Mouse (Mus musculus): ENCODE measurements around the gene Jakmip3. TPM values are rescaled to one million over a fixed set of nuclear protein-coding genes. Genes with fewer than 3 reads are reported as not detected.
A peak's percentile ranks its signal among the peaks of the same experiment; 100 is the strongest.

Gene Jakmip3
- polyA plus RNA-seq, 1 experiment from 2014 or later: 0.13 TPM

- Histone ChIP-seq H3K27ac (replicated peaks) (no peak overlapping the region), H3K9me3 (ENCODE audit: control insufficient read depth, low read length) (no peaks in the 10 kb centered on the region), H3K4me1 (replicated peaks; ENCODE audit: control insufficient read depth, insufficient read depth) (no peaks in the 10 kb centered on the region), H3K9ac (ENCODE audit: low read length) (no peak overlapping the region), H3K36me3 (ENCODE audit: control insufficient read depth, insufficient read depth, low read length) (no peaks in the 10 kb centered on the region), H3K27me3 (ENCODE audit: control insufficient read depth, insufficient read depth, low read length) (no peaks in the 10 kb centered on the region), H3K4me2 (replicated peaks; ENCODE audit: low read depth) (no peak overlapping the region), H3K4me3 (ENCODE audit: low read depth, low read length) (no peak overlapping the region)
- TF ChIP-seq EP300 (optimal IDR thresholded peaks at IDR 0.05): no peak
- no peak for TF ChIP-seq CTCF (IDR thresholded peaks at IDR 0.05; ENCODE audit: low read depth)
- WGBS: 84% methylated on average over 5 of the region's 5 CpGs
- DNase-seq (ENCODE audit: low spot score): no peak
- ATAC-seq (ENCODE audit: low FRiP score, low TSS enrichment): no peak
These were observed 164.5 kb downstream of the Jakmip3 start for GRCm38 (mm10) chr7:139105076-139105475.

GRCm38 (mm10) chr7:139105705-139106104, 165.2 kb downstream of the Jakmip3 start:
- Histone ChIP-seq H3K9ac (ENCODE audit: low read length) (no peak overlapping the region), H3K9me3 (ENCODE audit: control insufficient read depth, low read length) (no peaks in the 10 kb centered on the region), H3K4me1 (replicated peaks; ENCODE audit: control insufficient read depth, insufficient read depth) (no peaks in the 10 kb centered on the region), H3K27ac (replicated peaks) (no peak overlapping the region), H3K4me3 (ENCODE audit: low read depth, low read length) (no peak overlapping the region), H3K36me3 (ENCODE audit: control insufficient read depth, insufficient read depth, low read length) (no peaks in the 10 kb centered on the region), H3K27me3 (ENCODE audit: control insufficient read depth, insufficient read depth, low read length) (no peaks in the 10 kb centered on the region), H3K4me2 (replicated peaks; ENCODE audit: low read depth) (no peak overlapping the region)
- TF ChIP-seq CTCF (IDR thresholded peaks at IDR 0.05; ENCODE audit: low read depth) (no peak), EP300 (optimal IDR thresholded peaks at IDR 0.05) (no peak)
- ATAC-seq (ENCODE audit: low FRiP score, low TSS enrichment): no peak
- 82% methylated on average over 7 of the region's 7 CpGs for WGBS
- no peak for DNase-seq (ENCODE audit: low spot score)

GRCm38 (mm10) chr7:139107908-139108650, 167.5 kb downstream of the Jakmip3 start:
- Histone ChIP-seq H3K27me3 (ENCODE audit: control insufficient read depth, insufficient read depth, low read length) (no peaks in the 10 kb centered on the region), H3K4me1 (replicated peaks; ENCODE audit: control insufficient read depth, insufficient read depth) (no peaks in the 10 kb centered on the region), H3K9me3 (ENCODE audit: control insufficient read depth, low read length) (no peaks in the 10 kb centered on the region), H3K9ac (ENCODE audit: low read length) (no peak overlapping the region), H3K4me3 (ENCODE audit: low read depth, low read length) (no peak overlapping the region), H3K4me2 (replicated peaks; ENCODE audit: low read depth) (no peak overlapping the region), H3K36me3 (ENCODE audit: control insufficient read depth, insufficient read depth, low read length) (no peaks in the 10 kb centered on the region), H3K27ac (replicated peaks) (no peak overlapping the region)
- ATAC-seq (ENCODE audit: low FRiP score, low TSS enrichment): no peak
- TF ChIP-seq CTCF (IDR thresholded peaks at IDR 0.05; ENCODE audit: low read depth): no peak
- no peak for TF ChIP-seq EP300 (optimal IDR thresholded peaks at IDR 0.05)
- DNase-seq (ENCODE audit: low spot score): no peak
- WGBS: 86% methylated on average over 9 of the region's 9 CpGs

GRCm38 (mm10) chr7:139119152-139119774, 178.7 kb downstream of the Jakmip3 start:
- no peaks in the 10 kb centered on the region for H3K9me3 ChIP-seq (ENCODE audit: control insufficient read depth, low read length)
- 37% methylated on average over 13 of the region's 13 CpGs for WGBS
- ATAC-seq (ENCODE audit: low FRiP score, low TSS enrichment): peak; percentile 78
- no peak overlapping the region for H3K4me2 ChIP-seq (replicated peaks; ENCODE audit: low read depth)
- peak; percentile 82 for DNase-seq (ENCODE audit: low spot score)
- no peaks in the 10 kb centered on the region for H3K27me3 ChIP-seq (ENCODE audit: control insufficient read depth, insufficient read depth, low read length)
- no peaks in the 10 kb centered on the region for H3K4me1 ChIP-seq (replicated peaks; ENCODE audit: control insufficient read depth, insufficient read depth)
- TF ChIP-seq CTCF (IDR thresholded peaks at IDR 0.05; ENCODE audit: low read depth) (peak; percentile 96), EP300 (optimal IDR thresholded peaks at IDR 0.05) (no peak)
- H3K27ac ChIP-seq (replicated peaks): no peak overlapping the region
- H3K4me3 ChIP-seq (ENCODE audit: low read depth, low read length): no peak overlapping the region
- no peaks in the 10 kb centered on the region for H3K36me3 ChIP-seq (ENCODE audit: control insufficient read depth, insufficient read depth, low read length)
- H3K9ac ChIP-seq (ENCODE audit: low read length): no peak overlapping the region

DNA sequence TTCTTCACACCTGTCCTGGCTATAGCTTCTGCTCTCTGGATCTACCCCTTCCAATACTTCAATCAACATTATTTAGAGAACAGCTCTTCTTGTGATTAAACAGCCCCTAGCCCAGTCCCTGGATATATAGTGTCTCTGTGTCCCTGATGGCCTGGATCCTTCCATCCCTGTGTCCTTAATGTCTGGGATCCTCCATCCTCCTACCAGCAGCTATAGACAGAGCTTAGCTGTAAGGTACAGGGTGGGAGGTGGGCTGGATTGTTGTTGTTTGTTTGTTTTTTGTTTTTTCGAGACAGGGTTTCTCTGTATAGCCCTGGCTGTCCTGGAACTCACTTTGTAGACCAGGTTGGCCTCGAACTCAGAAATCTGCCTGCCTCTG, 179.2 kb downstream of the Jakmip3 start:
- WGBS: 57% methylated on average over 2 of the region's 2 CpGs
- Histone ChIP-seq H3K36me3 (ENCODE audit: control insufficient read depth, insufficient read depth, low read length) (no peaks in the 10 kb centered on the region), H3K9ac (ENCODE audit: low read length) (no peak overlapping the region), H3K4me3 (ENCODE audit: low read depth, low read length) (no peak overlapping the region), H3K9me3 (ENCODE audit: control insufficient read depth, low read length) (no peaks in the 10 kb centered on the region), H3K27ac (replicated peaks) (no peak overlapping the region), H3K4me2 (replicated peaks; ENCODE audit: low read depth) (no peak overlapping the region), H3K4me1 (replicated peaks; ENCODE audit: control insufficient read depth, insufficient read depth) (no peaks in the 10 kb centered on the region), H3K27me3 (ENCODE audit: control insufficient read depth, insufficient read depth, low read length) (no peaks in the 10 kb centered on the region)
- DNase-seq (ENCODE audit: low spot score) (no peak), ATAC-seq (ENCODE audit: low FRiP score, low TSS enrichment) (no peak)
- no peak for TF ChIP-seq CTCF (IDR thresholded peaks at IDR 0.05; ENCODE audit: low read depth)
- TF ChIP-seq EP300 (optimal IDR thresholded peaks at IDR 0.05): no peak

DNA sequence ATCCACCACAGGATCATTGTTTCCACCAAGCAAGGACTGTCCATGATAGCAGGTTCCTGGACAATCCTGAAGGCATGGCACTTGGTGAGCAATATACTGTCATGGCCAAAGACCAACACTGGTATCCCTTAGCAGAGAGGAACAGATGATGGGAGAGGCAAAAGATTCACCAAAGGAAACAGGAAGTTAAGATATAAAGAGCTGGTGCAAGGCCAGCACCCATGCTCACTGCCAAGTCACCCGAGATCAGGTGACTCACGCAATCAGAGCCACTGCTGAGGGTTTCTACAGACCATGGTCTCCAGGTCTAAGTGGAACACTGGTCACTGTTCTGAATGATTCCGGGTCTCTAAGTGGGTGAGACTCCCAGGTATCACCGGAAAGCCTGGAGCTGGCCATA, 185.4 kb downstream of the Jakmip3 start:
- H3K9me3 ChIP-seq (ENCODE audit: control insufficient read depth, low read length): no peaks in the 10 kb centered on the region
- H3K27ac ChIP-seq (replicated peaks): no peak overlapping the region
- ATAC-seq (ENCODE audit: low FRiP score, low TSS enrichment): no peak
- H3K4me3 ChIP-seq (ENCODE audit: low read depth, low read length): no peak overlapping the region
- H3K4me1 ChIP-seq (replicated peaks; ENCODE audit: control insufficient read depth, insufficient read depth): no peaks in the 10 kb centered on the region
- TF ChIP-seq CTCF (IDR thresholded peaks at IDR 0.05; ENCODE audit: low read depth) (no peak), EP300 (optimal IDR thresholded peaks at IDR 0.05) (no peak)
- no peaks in the 10 kb centered on the region for H3K27me3 ChIP-seq (ENCODE audit: control insufficient read depth, insufficient read depth, low read length)
- DNase-seq (ENCODE audit: low spot score): no peak
- H3K36me3 ChIP-seq (ENCODE audit: control insufficient read depth, insufficient read depth, low read length): no peaks in the 10 kb centered on the region
- 71% methylated on average over 4 of the region's 4 CpGs for WGBS
- H3K9ac ChIP-seq (ENCODE audit: low read length): no peak overlapping the region
- no peak overlapping the region for H3K4me2 ChIP-seq (replicated peaks; ENCODE audit: low read depth)

Data from stomach, postnatal 0 days (tissue).